Mouse (Mus musculus) gastrocnemius, postnatal 25 days (tissue): ENCODE measurements around the gene Tns1. TPM values are rescaled to one million over a fixed set of nuclear protein-coding genes. Genes with fewer than 3 reads are reported as not detected.
A peak's percentile ranks its signal among the peaks of the same experiment; 100 is the strongest.

ENCODE experiments used
- DNase-seq: peaks from one replicate; pipeline ENCODE4 v3.0.0; 2022
- total RNA-seq, 2 experiments: library from RNA; stranded (reverse); gene quantifications; 1 replicate in 1 of 2; 2 replicates in 1 of 2; pipeline ENCODE4 v1.2.3; 2021

Gene Tns1
- total RNA-seq, 2 experiments from 2014 or later = 205 to 234 TPM

- DNase-seq = peak; percentile 67
These were observed 110.8 kb downstream of the Tns1 start for GRCm38 (mm10) chr1:74013296-74014031.

- no peak for DNase-seq
These were observed 111.5 kb downstream of the Tns1 start for GRCm38 (mm10) chr1:74012706-74013105.

GRCm38 (mm10) chr1:74009495-74009894, 114.8 kb downstream of the Tns1 start:
- DNase-seq = no peak

GRCm38 (mm10) chr1:74008966-74009365, 115.3 kb downstream of the Tns1 start:
- no peak for DNase-seq

- peak; percentile 86 for DNase-seq
These were observed 115.8 kb downstream of the Tns1 start for GRCm38 (mm10) chr1:74008498-74008897.

- DNase-seq = peak; percentile 84
These were observed 116.7 kb downstream of the Tns1 start for GRCm38 (mm10) chr1:74007398-74008050.

- peak; percentile 64 for DNase-seq
These were observed 119.2 kb downstream of the Tns1 start for GRCm38 (mm10) chr1:74005020-74005419.

- DNase-seq = no peak
These were observed 120.5 kb downstream of the Tns1 start for GRCm38 (mm10) chr1:74003723-74004122.

GRCm38 (mm10) chr1:74001449-74001820, 122.8 kb downstream of the Tns1 start:
- peak; percentile 73 for DNase-seq

- DNase-seq = no peak
These were observed 123.3 kb downstream of the Tns1 start for GRCm38 (mm10) chr1:74000810-74001448.

GRCm38 (mm10) chr1:74000191-74000651, 124.0 kb downstream of the Tns1 start:
- DNase-seq = peak; percentile 68

- no peak for DNase-seq
These were observed 124.7 kb downstream of the Tns1 start for GRCm38 (mm10) chr1:73999533-73999932.

- no peak for DNase-seq
These were observed 125.3 kb downstream of the Tns1 start for GRCm38 (mm10) chr1:73998925-73999375.

GRCm38 (mm10) chr1:73998131-73998865, 126.0 kb downstream of the Tns1 start:
- peak; percentile 79 for DNase-seq

- no peak for DNase-seq
These were observed 126.9 kb downstream of the Tns1 start for GRCm38 (mm10) chr1:73997341-73997740.

- no peak for DNase-seq
These were observed 127.6 kb downstream of the Tns1 start for GRCm38 (mm10) chr1:73996650-73997049.

- DNase-seq = peak; percentile 70
These were observed 128.0 kb downstream of the Tns1 start for GRCm38 (mm10) chr1:73996209-73996608.

- DNase-seq = no peak
These were observed 129.0 kb downstream of the Tns1 start for GRCm38 (mm10) chr1:73995063-73995810.

GRCm38 (mm10) chr1:73993901-73994426, 130.3 kb downstream of the Tns1 start:
- peak; percentile 65 for DNase-seq

GRCm38 (mm10) chr1:73993279-73993678, 131.0 kb downstream of the Tns1 start:
- DNase-seq = no peak
